Mouse (Mus musculus): Measurements from ENCODE around the gene Gm49395. TPM values are rescaled to one million over a fixed set of nuclear protein-coding genes. Genes with fewer than 3 reads are reported as not detected.

Gm49395 gene
- polyA plus RNA-seq, 1 experiment, result 1.1 TPM

DNA sequence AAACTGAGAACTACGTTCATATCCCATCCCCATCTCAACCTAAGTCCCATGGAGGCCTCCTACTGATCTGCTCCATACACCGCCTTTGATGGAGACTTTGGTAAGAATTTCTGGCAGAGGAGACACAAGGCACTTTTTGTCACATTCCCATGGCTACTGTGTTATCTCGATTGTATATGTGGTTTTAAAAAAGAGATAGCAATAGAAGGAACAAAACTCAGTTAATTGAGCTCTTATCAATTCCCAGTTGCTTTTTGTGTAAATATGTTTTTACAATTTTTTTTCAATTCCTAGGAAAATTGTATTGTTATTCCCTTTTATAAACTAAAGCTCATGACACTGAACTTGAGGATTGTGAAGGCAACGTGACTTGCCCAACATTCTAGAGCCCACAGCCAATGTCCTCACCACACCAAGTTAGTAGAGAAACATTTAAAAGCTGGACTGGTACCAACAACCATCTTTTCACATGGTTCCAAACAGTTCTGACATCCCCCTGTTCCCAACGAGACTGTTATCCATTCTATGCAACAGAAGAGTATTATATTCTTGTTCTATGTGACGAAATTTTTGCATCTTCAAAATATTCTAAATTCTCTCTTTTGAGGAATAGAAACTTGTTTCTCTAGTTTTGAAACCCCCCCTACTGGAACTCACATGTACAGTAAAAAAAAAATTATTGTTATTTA, 22.6 kb downstream of the Gm49395 start:
- Histone ChIP-seq H3K4me1 (ENCODE audit: control insufficient read depth) (no peaks in the 10 kb centered on the region; the same call in 1 of the 2 replicates), H3K4me3 (replicated peaks) (no peak overlapping the region), H3K9me3 (ENCODE audit: control insufficient read depth, low read length) (no peaks in the 10 kb centered on the region), H3K36me3 (ENCODE audit: control insufficient read depth) (peaks cover 8% of the 10 kb centered on the region), H3K27me3 (ENCODE audit: control insufficient read depth) (no peaks in the 10 kb centered on the region)
- no peak for TF ChIP-seq TAL1 (IDR thresholded peaks at IDR 0.05; ENCODE audit: low read length)
- TF ChIP-seq GATA1 (IDR thresholded peaks at IDR 0.05; ENCODE audit: low read length), result no peak

DNA sequence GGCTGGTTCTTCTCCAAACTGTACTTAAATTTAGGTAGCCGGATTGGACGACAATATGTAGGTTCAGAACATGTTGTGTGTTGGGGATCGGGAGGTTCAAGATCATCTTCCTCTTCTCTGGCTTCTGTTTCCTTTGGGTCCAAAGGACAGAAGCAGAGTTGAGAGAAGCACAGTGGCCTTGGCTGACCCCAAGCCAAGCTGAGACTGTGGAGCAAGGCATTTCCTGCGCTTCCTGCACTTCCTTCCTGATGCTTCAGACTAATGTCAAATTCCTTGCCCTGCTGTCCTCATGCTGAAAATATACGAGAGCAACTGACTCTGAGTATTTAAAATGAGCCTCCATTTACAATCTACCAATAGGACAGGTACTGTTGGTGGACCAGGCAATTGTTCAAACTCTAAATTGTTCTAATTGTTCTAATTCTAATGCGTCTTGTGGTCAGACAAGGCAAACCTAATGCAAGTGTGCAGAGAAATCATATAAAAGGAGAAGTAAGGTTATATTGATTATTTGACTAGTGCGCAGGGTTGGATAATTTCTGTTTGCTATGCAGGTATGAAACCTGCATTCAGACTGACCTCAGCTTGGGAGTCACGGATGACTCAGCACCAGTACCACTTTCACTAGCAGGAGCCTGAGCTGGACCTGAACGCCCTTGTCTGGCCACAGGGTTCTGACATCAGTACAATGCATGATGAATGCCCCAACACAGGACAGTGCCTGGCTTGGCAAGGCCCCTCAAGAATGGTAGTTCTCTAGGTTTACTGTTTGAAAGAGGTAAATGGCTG, 24.2 kb downstream of the Gm49395 start:
- H3K4me1 ChIP-seq (ENCODE audit: control insufficient read depth), result no peaks in the 10 kb centered on the region; the same call in 1 of the 2 replicates
- H3K4me3 ChIP-seq (replicated peaks), result no peak overlapping the region
- TF ChIP-seq GATA1 (IDR thresholded peaks at IDR 0.05; ENCODE audit: low read length), result no peak
- TF ChIP-seq TAL1 (IDR thresholded peaks at IDR 0.05; ENCODE audit: low read length), result no peak
- H3K36me3 ChIP-seq (ENCODE audit: control insufficient read depth), result peaks cover 2% of the 10 kb centered on the region; the same call in 1 of the 2 replicates
- no peaks in the 10 kb centered on the region for H3K9me3 ChIP-seq (ENCODE audit: control insufficient read depth, low read length)
- H3K27me3 ChIP-seq (ENCODE audit: control insufficient read depth), result no peaks in the 10 kb centered on the region

DNA sequence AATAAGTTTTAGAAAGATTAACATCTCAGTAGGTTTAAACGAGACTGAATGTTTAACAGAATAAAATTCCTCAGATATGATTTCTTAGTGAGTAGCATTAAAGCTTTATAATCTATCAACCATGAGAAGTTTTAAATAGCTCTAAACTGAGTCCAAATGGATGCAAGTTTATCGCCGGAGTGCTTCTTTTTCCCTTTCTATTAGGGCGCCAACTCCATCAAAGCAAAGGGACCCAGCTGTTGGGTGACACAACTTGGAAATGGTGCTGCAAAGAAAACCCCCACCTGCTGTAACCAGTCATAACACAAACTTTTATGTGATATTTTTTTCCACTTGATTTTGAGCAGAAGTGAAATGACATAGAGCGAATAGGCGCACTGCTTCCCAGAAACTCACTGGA, 29.3 kb downstream of the Gm49395 start:
- H3K36me3 ChIP-seq (ENCODE audit: control insufficient read depth), result no peaks in the 10 kb centered on the region
- H3K27me3 ChIP-seq (ENCODE audit: control insufficient read depth), result no peaks in the 10 kb centered on the region
- H3K4me1 ChIP-seq (ENCODE audit: control insufficient read depth), result no peaks in the 10 kb centered on the region
- no peak overlapping the region for H3K4me3 ChIP-seq (replicated peaks)
- H3K9me3 ChIP-seq (ENCODE audit: control insufficient read depth, low read length), result no peaks in the 10 kb centered on the region
- TF ChIP-seq TAL1 (IDR thresholded peaks at IDR 0.05; ENCODE audit: low read length), result no peak
- TF ChIP-seq GATA1 (IDR thresholded peaks at IDR 0.05; ENCODE audit: low read length), result no peak

DNA sequence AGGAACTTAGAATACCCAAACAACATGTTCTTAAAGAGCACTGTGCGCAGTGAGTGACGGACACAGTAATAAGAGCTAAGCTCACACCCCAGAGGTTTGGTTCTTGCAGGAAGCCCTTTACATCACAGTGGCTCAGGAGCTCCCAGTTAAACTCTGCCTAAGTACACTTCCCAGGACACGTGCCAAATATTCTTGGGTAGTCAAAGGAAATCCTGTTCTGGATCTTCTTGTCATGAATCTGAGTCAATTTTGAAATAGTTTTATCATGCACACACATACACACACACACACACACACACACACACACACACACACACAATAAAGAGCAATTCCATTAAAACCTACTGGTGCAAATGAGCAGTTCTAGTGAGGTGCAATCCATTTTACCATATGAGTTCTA, 30.3 kb downstream of the Gm49395 start:
- H3K9me3 ChIP-seq (ENCODE audit: control insufficient read depth, low read length), result no peaks in the 10 kb centered on the region
- no peak for TF ChIP-seq TAL1 (IDR thresholded peaks at IDR 0.05; ENCODE audit: low read length)
- no peak for TF ChIP-seq GATA1 (IDR thresholded peaks at IDR 0.05; ENCODE audit: low read length)
- no peaks in the 10 kb centered on the region for H3K4me1 ChIP-seq (ENCODE audit: control insufficient read depth)
- H3K4me3 ChIP-seq (replicated peaks), result no peak overlapping the region
- H3K27me3 ChIP-seq (ENCODE audit: control insufficient read depth), result no peaks in the 10 kb centered on the region
- H3K36me3 ChIP-seq (ENCODE audit: control insufficient read depth), result no peaks in the 10 kb centered on the region

DNA sequence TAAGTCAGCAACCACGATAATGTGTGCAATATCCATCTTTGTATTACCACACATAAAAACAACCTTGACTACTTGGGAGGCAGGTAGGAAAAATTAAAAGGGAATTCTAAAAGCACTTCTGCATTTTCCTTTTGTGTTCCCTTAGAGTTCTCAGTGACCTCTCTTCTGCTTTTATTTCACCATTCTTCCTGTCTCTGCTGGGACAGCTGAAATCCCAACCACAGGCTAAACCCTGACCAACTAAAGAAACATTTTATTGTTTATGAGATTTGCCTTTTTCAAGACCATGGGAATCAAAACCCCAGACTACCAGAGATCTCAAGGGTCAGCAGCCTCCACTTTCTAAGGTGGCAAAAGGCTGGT, 33.8 kb downstream of the Gm49395 start:
- no peaks in the 10 kb centered on the region for H3K36me3 ChIP-seq (ENCODE audit: control insufficient read depth)
- H3K9me3 ChIP-seq (ENCODE audit: control insufficient read depth, low read length), result no peaks in the 10 kb centered on the region
- no peaks in the 10 kb centered on the region for H3K27me3 ChIP-seq (ENCODE audit: control insufficient read depth)
- TF ChIP-seq TAL1 (IDR thresholded peaks at IDR 0.05; ENCODE audit: low read length), result no peak
- no peak for TF ChIP-seq GATA1 (IDR thresholded peaks at IDR 0.05; ENCODE audit: low read length)
- H3K4me1 ChIP-seq (ENCODE audit: control insufficient read depth), result no peaks in the 10 kb centered on the region
- no peak overlapping the region for H3K4me3 ChIP-seq (replicated peaks)

DNA sequence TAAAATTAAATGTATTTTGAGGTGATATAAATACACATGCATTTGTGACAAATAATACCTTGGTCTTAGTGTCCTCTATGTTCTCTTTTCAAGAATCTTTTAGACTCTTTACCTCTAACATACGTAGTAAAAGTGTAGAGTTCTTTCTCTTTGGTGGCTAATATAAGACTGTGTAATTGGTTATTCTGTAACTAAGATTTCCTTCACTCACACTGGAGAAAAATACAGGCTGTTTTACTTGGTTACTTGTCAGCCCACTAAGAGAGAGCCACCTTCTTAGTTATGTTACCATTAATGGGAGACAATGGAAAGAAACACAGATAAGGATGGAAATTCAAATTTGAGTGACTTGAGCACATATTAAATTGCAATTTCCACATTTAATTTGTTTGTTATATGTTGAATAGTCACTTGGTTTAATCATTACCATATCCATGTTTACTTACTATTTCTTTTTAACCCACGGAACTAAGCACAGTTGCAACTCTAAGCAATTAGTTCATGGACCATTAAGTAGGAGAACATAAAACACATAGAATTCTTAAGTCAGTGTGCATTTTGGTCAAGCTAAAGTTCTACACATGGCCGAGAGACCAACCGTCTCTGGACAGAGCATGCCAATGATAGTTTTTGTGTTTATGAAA, 34.3 kb downstream of the Gm49395 start:
- TF ChIP-seq TAL1 (IDR thresholded peaks at IDR 0.05; ENCODE audit: low read length), result no peak
- no peak overlapping the region for H3K4me3 ChIP-seq (replicated peaks)
- H3K27me3 ChIP-seq (ENCODE audit: control insufficient read depth), result no peaks in the 10 kb centered on the region
- H3K9me3 ChIP-seq (ENCODE audit: control insufficient read depth, low read length), result no peaks in the 10 kb centered on the region
- H3K36me3 ChIP-seq (ENCODE audit: control insufficient read depth), result no peaks in the 10 kb centered on the region
- no peaks in the 10 kb centered on the region for H3K4me1 ChIP-seq (ENCODE audit: control insufficient read depth)

DNA sequence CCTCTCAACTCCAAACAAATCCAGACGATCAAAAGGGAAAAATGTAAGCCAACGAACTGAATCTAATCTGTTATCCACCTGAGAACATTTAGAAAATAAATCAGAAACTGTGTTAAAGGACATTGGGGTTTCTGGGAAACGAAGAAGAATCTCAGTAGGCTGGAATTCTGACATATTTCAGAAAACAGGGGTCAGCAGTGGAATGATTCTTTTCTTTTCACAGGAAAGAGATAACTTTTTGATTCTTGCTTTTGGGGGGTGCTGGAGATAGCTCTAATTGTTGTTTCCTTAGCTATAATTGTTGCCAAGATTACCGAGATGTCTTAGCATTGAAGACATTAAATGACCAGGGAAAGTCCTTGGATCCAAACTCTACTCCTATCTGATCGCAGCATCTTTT, 44.2 kb downstream of the Gm49395 start:
- Histone ChIP-seq H3K4me1 (ENCODE audit: control insufficient read depth) (no peaks in the 10 kb centered on the region), H3K27me3 (ENCODE audit: control insufficient read depth) (no peaks in the 10 kb centered on the region), H3K36me3 (ENCODE audit: control insufficient read depth) (no peaks in the 10 kb centered on the region), H3K4me3 (replicated peaks) (no peak overlapping the region), H3K9me3 (ENCODE audit: control insufficient read depth, low read length) (no peaks in the 10 kb centered on the region; the same call in 1 of the 2 replicates)
- no peak for TF ChIP-seq TAL1 (IDR thresholded peaks at IDR 0.05; ENCODE audit: low read length)
- no peak for TF ChIP-seq GATA1 (IDR thresholded peaks at IDR 0.05; ENCODE audit: low read length)

DNA sequence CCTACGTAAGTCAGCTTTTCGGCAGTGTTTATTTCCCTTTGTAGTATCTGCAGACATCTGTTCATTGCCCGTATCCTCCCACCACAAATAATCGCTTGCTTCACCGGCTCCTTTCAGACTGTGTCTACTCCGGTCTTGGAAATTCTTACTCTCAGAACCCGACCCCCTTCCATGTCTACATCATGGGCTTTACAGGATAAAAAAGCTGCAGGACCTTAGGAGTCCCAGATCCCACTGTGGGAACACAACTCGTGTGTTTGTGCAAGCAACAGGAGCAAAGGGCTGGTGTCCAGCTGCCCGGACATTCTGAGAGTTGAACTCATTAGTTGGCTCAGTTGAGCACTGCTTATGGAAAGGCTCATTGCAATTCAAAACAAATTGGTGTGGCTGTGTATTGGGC, 46.9 kb downstream of the Gm49395 start:
- Histone ChIP-seq H3K4me3 (replicated peaks) (no peak overlapping the region), H3K27me3 (ENCODE audit: control insufficient read depth) (no peaks in the 10 kb centered on the region), H3K4me1 (ENCODE audit: control insufficient read depth) (no peaks in the 10 kb centered on the region), H3K9me3 (ENCODE audit: control insufficient read depth, low read length) (no peaks in the 10 kb centered on the region), H3K36me3 (ENCODE audit: control insufficient read depth) (no peaks in the 10 kb centered on the region)
- TF ChIP-seq GATA1 (IDR thresholded peaks at IDR 0.05; ENCODE audit: low read length) (no peak), TAL1 (IDR thresholded peaks at IDR 0.05; ENCODE audit: low read length) (no peak)

DNA sequence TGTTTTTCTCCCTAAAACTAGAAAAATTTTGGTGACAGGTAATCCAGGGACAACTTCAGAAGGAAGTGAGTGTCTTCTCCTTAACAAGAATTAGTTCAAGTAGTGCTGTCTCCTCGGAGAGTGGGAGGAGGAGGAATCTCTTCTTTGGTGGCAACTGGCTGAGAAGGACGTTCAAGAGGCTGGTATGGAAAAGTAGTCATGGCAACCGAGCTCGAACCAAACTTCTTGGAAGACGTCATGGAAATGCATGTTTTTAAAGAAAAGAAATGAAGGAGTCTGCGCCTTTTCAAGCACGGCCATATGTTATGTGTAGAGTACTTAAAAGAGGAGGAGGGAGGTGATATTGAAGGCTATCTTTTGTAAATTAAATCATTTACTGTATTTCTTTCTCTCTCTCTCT, 49.2 kb downstream of the Gm49395 start:
- Histone ChIP-seq H3K9me3 (ENCODE audit: control insufficient read depth, low read length) (no peaks in the 10 kb centered on the region), H3K4me1 (ENCODE audit: control insufficient read depth) (no peaks in the 10 kb centered on the region), H3K4me3 (replicated peaks) (no peak overlapping the region), H3K36me3 (ENCODE audit: control insufficient read depth) (no peaks in the 10 kb centered on the region), H3K27me3 (ENCODE audit: control insufficient read depth) (no peaks in the 10 kb centered on the region)
- TF ChIP-seq GATA1 (IDR thresholded peaks at IDR 0.05; ENCODE audit: low read length) (no peak), TAL1 (IDR thresholded peaks at IDR 0.05; ENCODE audit: low read length) (no peak)
